Mouse (Mus musculus): ENCODE measurements around the gene Olfr8. TPM values are rescaled to one million over a fixed set of nuclear protein-coding genes. Genes with fewer than 3 reads are reported as not detected.
"Not testable (repeated sequence)": the region's sequence is repeated elsewhere in the genome, so short reads cannot be mapped to it uniquely, and the experiment has no call there.

Olfr8 gene
- total RNA-seq (2015; ENCODE audit: low replicate concordance) (not detected in 2 replicates), total RNA-seq (2017; ENCODE audit: low replicate concordance) (not detected in 2 replicates)

DNA sequence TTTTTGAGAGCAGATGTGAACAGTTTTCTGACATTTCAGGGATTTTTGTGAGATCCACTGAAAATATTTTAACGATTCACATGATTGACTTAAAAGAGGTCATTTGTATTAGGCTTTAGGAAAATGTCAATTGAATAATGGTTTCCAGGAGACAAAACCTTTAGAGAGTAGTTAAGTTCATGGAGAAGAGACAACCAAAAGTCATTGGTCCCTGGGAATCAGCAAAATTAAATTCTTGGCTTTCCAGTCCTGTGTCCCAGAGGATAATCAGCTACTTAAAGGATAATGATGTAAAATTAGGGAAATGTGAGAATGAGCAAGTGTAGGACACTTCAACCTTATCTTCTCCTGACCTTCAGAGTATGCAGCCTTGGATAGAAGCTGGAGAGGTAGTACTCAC, at the start of gene Olfr8:
Gene Olfr8, plus strand, starts transcription at position 301 of the 400 bp plus-strand sequence.
- not testable (repeated sequence) for ATAC-seq (replicated peaks; ENCODE audit: low FRiP score, poor library complexity, severe bottlenecking)

DNA sequence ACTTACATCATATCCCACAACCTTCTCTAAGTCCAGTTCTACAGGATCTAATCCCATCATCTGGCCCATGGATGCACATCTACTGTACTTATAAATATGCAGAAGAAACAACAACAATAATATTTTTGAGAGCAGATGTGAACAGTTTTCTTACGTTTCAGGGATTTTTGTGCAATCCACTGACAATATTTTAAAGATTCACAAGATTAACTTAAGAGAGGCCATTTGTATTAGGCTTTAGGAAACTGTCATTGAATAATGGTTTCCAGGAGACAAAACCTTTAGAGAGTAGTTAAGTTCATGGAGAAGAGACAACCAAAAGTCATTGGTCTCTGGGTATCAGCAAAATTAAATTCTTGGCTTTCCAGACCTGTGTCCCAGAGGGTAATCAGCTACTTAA, 37.6 kb upstream of the Olfr8 start, which contains the start of gene Olfr1354:
Gene Olfr1354, plus strand, starts transcription at position 301 of the 400 bp plus-strand sequence.
- ATAC-seq (replicated peaks; ENCODE audit: low FRiP score, poor library complexity, severe bottlenecking): not testable (repeated sequence)

DNA sequence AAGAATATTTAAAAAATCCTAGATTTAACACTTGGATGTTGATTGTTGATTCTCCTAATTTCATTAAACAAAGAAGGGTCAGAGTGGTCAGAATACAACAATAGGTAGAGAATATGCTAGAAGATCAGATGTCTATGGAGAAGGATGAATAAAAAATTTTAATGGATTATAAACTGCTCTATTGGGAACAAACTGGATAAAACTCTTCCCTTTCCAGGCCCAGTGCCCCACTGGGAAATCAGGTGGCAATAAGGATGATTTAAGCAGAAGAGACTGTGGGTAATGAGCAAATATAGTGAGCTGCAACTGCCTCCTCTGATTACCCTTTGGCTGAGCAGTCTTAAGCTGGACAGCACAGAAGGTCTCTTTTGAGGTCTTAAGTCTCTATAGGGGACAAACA, 12.6 kb downstream of the Olfr8 start, which contains the start of gene Olfr1353:
Gene Olfr1353, plus strand, starts transcription at position 301 of the 400 bp plus-strand sequence.
- ATAC-seq (replicated peaks; ENCODE audit: low FRiP score, poor library complexity, severe bottlenecking): not testable (repeated sequence)

DNA sequence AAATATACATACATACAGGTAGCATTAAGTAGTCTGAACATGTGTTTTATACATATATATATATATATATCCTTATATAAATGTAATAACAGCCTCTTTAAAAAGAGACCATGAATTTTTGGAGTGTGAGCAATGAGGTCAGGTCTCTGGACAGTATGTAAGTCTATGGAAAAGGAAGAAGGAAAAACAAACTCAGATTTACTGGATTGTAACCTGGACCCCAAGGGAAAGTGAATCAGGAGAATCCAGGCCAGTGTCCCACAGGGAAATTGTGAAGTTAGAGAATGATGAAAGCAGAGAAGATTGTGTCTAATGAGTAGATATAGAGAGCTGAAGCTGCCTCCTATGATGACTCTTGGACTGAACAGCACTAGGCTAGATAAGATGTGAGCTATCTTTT, 30.3 kb downstream of the Olfr8 start, which contains the start of gene Olfr1352:
Gene Olfr1352, plus strand, starts transcription at position 301 of the 400 bp plus-strand sequence.
- ATAC-seq (replicated peaks; ENCODE audit: low FRiP score, poor library complexity, severe bottlenecking): no peak

Other genes starting within 250 kb of the Olfr8 start
- gene Casp14, start 232.3 kb upstream of the Olfr8 start, total RNA-seq (2015; ENCODE audit: low replicate concordance): not detected in 2 replicates
- not detected in 2 replicates for gene Casp14, start 232.3 kb upstream of the Olfr8 start, total RNA-seq (2017; ENCODE audit: low replicate concordance)
- not detected in 2 replicates for gene Ccdc105, start 197.6 kb upstream of the Olfr8 start, total RNA-seq (2015; ENCODE audit: low replicate concordance)
- not detected in 2 replicates for gene Ccdc105, start 197.6 kb upstream of the Olfr8 start, total RNA-seq (2017; ENCODE audit: low replicate concordance)
- not detected in 2 replicates for gene Slc1a6, start 170.1 kb upstream of the Olfr8 start, total RNA-seq (2015; ENCODE audit: low replicate concordance)
- not detected in 2 replicates for gene Slc1a6, start 170.1 kb upstream of the Olfr8 start, total RNA-seq (2017; ENCODE audit: low replicate concordance)
- gene Olfr1356, start 98.5 kb upstream of the Olfr8 start, total RNA-seq (2015; ENCODE audit: low replicate concordance): not detected in 2 replicates
- not detected in 2 replicates for gene Olfr1356, start 98.5 kb upstream of the Olfr8 start, total RNA-seq (2017; ENCODE audit: low replicate concordance)
- gene Olfr1355, start 75.1 kb upstream of the Olfr8 start, total RNA-seq (2015; ENCODE audit: low replicate concordance): not detected in 2 replicates
- gene Olfr1355, start 75.1 kb upstream of the Olfr8 start, total RNA-seq (2017; ENCODE audit: low replicate concordance): not detected in 2 replicates
- gene Olfr1354, start 37.5 kb upstream of the Olfr8 start, total RNA-seq (2015; ENCODE audit: low replicate concordance): not detected in 2 replicates
- not detected in 2 replicates for gene Olfr1354, start 37.5 kb upstream of the Olfr8 start, total RNA-seq (2017; ENCODE audit: low replicate concordance)
- not detected in 2 replicates for gene Olfr1353, start 12.7 kb downstream of the Olfr8 start, total RNA-seq (2015; ENCODE audit: low replicate concordance)
- gene Olfr1353, start 12.7 kb downstream of the Olfr8 start, total RNA-seq (2017; ENCODE audit: low replicate concordance): not detected in 2 replicates
- not detected in 2 replicates for gene Olfr1352, start 30.4 kb downstream of the Olfr8 start, total RNA-seq (2015; ENCODE audit: low replicate concordance)
- gene Olfr1352, start 30.4 kb downstream of the Olfr8 start, total RNA-seq (2017; ENCODE audit: low replicate concordance): 0.51 TPM in 1 of 2 replicates, not detected in the other
- gene Olfr1351, start 61.8 kb downstream of the Olfr8 start, total RNA-seq (2015; ENCODE audit: low replicate concordance): not detected in 2 replicates
- gene Olfr1351, start 61.8 kb downstream of the Olfr8 start, total RNA-seq (2017; ENCODE audit: low replicate concordance): not detected in 2 replicates
- gene Olfr57, start 78.1 kb downstream of the Olfr8 start, total RNA-seq (2015; ENCODE audit: low replicate concordance): not detected in 2 replicates
- not detected in 2 replicates for gene Olfr57, start 78.1 kb downstream of the Olfr8 start, total RNA-seq (2017; ENCODE audit: low replicate concordance)
- gene 2610008E11Rik, start 147.0 kb downstream of the Olfr8 start, total RNA-seq (2015; ENCODE audit: low replicate concordance): 4.0 and 8.4 TPM in 2 replicates
- gene 2610008E11Rik, start 147.0 kb downstream of the Olfr8 start, total RNA-seq (2017; ENCODE audit: low replicate concordance): 5.3 and 12.1 TPM in 2 replicates
- gene Vmn2r80, start 198.1 kb downstream of the Olfr8 start, total RNA-seq (2015; ENCODE audit: low replicate concordance): not detected in 2 replicates
- gene Vmn2r80, start 198.1 kb downstream of the Olfr8 start, total RNA-seq (2017; ENCODE audit: low replicate concordance): not detected in 2 replicates